7 mouse cellular contexts compared by ENCODE assay signal in genomic region chr9:31130357-31131204, GRCm38 (mm10). TPM values are rescaled to one million over a fixed set of nuclear protein-coding genes. Genes with fewer than 3 reads are reported as not detected.
DNase-seq lines count a peak whose midpoint lies in the region; ATAC-seq lines count a peak whose summit lies in the region.

No protein-coding gene starts in this region.

- ATAC-seq in forebrain, embryonic 11.5 days (replicated peaks; ENCODE audit: low FRiP score) = 0 out of 2 replicates have a peak, but pooled peaks have one; percentile 4
- ATAC-seq in kidney, embryonic 16.5 days (ENCODE audit: low FRiP score, low TSS enrichment) = peak; percentile 5; the same call in 1 of the 2 replicates
- ATAC-seq in midbrain, embryonic 13.5 days = peak; percentile 13; the same call in 1 of the 2 replicates

- H3K36me3 ChIP-seq in forebrain, embryonic 11.5 days (ENCODE audit: control insufficient read depth, insufficient read depth, low read length) = no peaks in the 10 kb centered on the region
- H3K36me3 ChIP-seq in kidney, embryonic 16.5 days (ENCODE audit: insufficient read depth, low read length) = no peaks in the 10 kb centered on the region
- no peaks in the 10 kb centered on the region for H3K36me3 ChIP-seq in midbrain, embryonic 13.5 days

- peak overlapping the region; percentile 52; the same call in 1 of the 2 replicates for H3K4me2 ChIP-seq in forebrain, embryonic 11.5 days (ENCODE audit: low read depth, low read length, severe bottlenecking)
- peak overlapping the region; percentile 89 for H3K4me2 ChIP-seq in kidney, embryonic 16.5 days (replicated peaks; ENCODE audit: low read depth, low read length)
- H3K4me2 ChIP-seq in midbrain, embryonic 13.5 days (replicated peaks) = peak overlapping the region; percentile 84

- DNase-seq in A20 (ENCODE audit: low read depth, low spot score) = peak; percentile 62
- peak; percentile 34 for DNase-seq in CD4-positive helper T cell, adult 2 months (ENCODE audit: low read depth, low spot score)
- DNase-seq in forebrain, embryonic 11.5 days (ENCODE audit: low spot score) = peak; percentile 61
- no peak for DNase-seq in right cerebral cortex, postnatal 36 days (ENCODE audit: low spot score in 2 of 2)
- no peak for DNase-seq in gastrocnemius, adult 18-20 months (ENCODE audit: low spot score)

- H3K9ac ChIP-seq in forebrain, embryonic 11.5 days (ENCODE audit: low read length) = no peak overlapping the region
- peak overlapping the region; percentile 73 for H3K9ac ChIP-seq in kidney, embryonic 16.5 days (replicated peaks; ENCODE audit: low read length)
- peak overlapping the region; percentile 45 for H3K9ac ChIP-seq in midbrain, embryonic 13.5 days (replicated peaks)

- peaks cover 3% of the 10 kb centered on the region for H3K4me1 ChIP-seq in forebrain, embryonic 11.5 days (replicated peaks; ENCODE audit: control insufficient read depth, insufficient read depth, low read length)
- peaks cover 12% of the 10 kb centered on the region for H3K4me1 ChIP-seq in kidney, embryonic 16.5 days (ENCODE audit: insufficient read depth, low read length)
- H3K4me1 ChIP-seq in midbrain, embryonic 13.5 days (replicated peaks) = peaks cover 16% of the 10 kb centered on the region

- H3K4me3 ChIP-seq in forebrain, embryonic 11.5 days (ENCODE audit: low read depth, low read length) = peak overlapping the region; percentile 31
- H3K4me3 ChIP-seq in kidney, embryonic 16.5 days (ENCODE audit: low read length) = peak overlapping the region; percentile 61
- H3K4me3 ChIP-seq in midbrain, embryonic 13.5 days (replicated peaks) = peak overlapping the region; percentile 45

- H3K27ac ChIP-seq in forebrain, embryonic 11.5 days (ENCODE audit: low read depth, low read length) = no peak overlapping the region
- H3K27ac ChIP-seq in kidney, embryonic 16.5 days (ENCODE audit: low read length) = no peak overlapping the region
- H3K27ac ChIP-seq in midbrain, embryonic 13.5 days = no peak overlapping the region

- 13% methylated on average over 26 of the region's 26 CpGs for WGBS in forebrain, embryonic 11.5 days
- 5% methylated on average over 26 of the region's 26 CpGs for WGBS in kidney, embryonic 16.5 days
- WGBS in midbrain, embryonic 13.5 days = 15% methylated on average over 26 of the region's 26 CpGs

- no peaks in the 10 kb centered on the region for H3K9me3 ChIP-seq in forebrain, embryonic 11.5 days (ENCODE audit: control insufficient read depth, low read length)
- no peaks in the 10 kb centered on the region for H3K9me3 ChIP-seq in kidney, embryonic 16.5 days (ENCODE audit: low read length)
- no peaks in the 10 kb centered on the region for H3K9me3 ChIP-seq in midbrain, embryonic 13.5 days

- H3K27me3 ChIP-seq in forebrain, embryonic 11.5 days (ENCODE audit: control insufficient read depth, insufficient read depth, low read length) = peaks cover 38% of the 10 kb centered on the region
- peaks cover 52% of the 10 kb centered on the region for H3K27me3 ChIP-seq in kidney, embryonic 16.5 days (ENCODE audit: insufficient read depth, low read length)
- H3K27me3 ChIP-seq in midbrain, embryonic 13.5 days = peaks cover 70% of the 10 kb centered on the region

RNA-seq across cellular contexts. Expression of gene St14, which starts 1.1 kb away (rescaled TPM):
- 2.7 and 3.7 TPM in 2 replicates for polyA plus RNA-seq in forebrain, embryonic 11.5 days (2014; fragmentation: Nextera tagmentation; extraction: Ambion mirVana)
- 46.7 and 48.3 TPM in 2 replicates for polyA plus RNA-seq in kidney, embryonic 16.5 days (2015; fragmentation: Nextera tagmentation; extraction: Ambion mirVana)
- polyA plus RNA-seq in midbrain, embryonic 13.5 days (2015; fragmentation: Nextera tagmentation; extraction: Ambion mirVana) = 0.50 and 0.57 TPM in 2 replicates
- total RNA-seq in gastrocnemius, adult 18-20 months (2021) = under 1 TPM in 1 of 2 experiments, not detected in 1; 0.41 TPM

Comparison
In these comparisons a context has a peak if more than half of its experiments do, and no peak if none do; other contexts are left out.
1. DNase-seq: peak in A20 (single experiment), CD4-positive helper T cell, adult 2 months (single experiment) and forebrain, embryonic 11.5 days (single experiment); none in right cerebral cortex, postnatal 36 days (0 of 2) and gastrocnemius, adult 18-20 months (single experiment).
2. RNA of gene St14, which starts 1.1 kb away (polyA plus RNA-seq): 46.7 to 48.3 TPM in kidney, embryonic 16.5 days; 2.7 to 3.7 TPM in forebrain, embryonic 11.5 days and 0.50 to 0.57 TPM in midbrain, embryonic 13.5 days; every median in the first group is over 10 times any median in the second.
3. Peak in every context shown above with its lines, with median percentiles within 50 percentile points of each other: ATAC-seq, H3K4me2 ChIP-seq and H3K4me3 ChIP-seq.